Comparison of ENCODE assay signal across 8 mouse cellular contexts in genomic region chr15:102279092-102279782, GRCm38 (mm10). TPM values are rescaled to one million over a fixed set of nuclear protein-coding genes. Genes with fewer than 3 reads are reported as not detected.
DNase-seq lines count a peak whose midpoint lies in the region; ATAC-seq and TF ChIP-seq lines count a peak whose summit lies in the region.

Mfsd5 (plus strand) TSS chr15:102279454.

- no peaks in the 10 kb centered on the region for H3K27me3 ChIP-seq in forebrain, embryonic 13.5 days
- no peaks in the 10 kb centered on the region for H3K27me3 ChIP-seq in heart, postnatal 0 days (ENCODE audit: control insufficient read depth, insufficient read depth, low read length)
- H3K27me3 ChIP-seq in liver, embryonic 16.5 days (ENCODE audit: control insufficient read depth, insufficient read depth, low read depth, low read length) = no peaks in the 10 kb centered on the region
- no peaks in the 10 kb centered on the region for H3K27me3 ChIP-seq in neural tube, embryonic 12.5 days (replicated peaks)
- no peaks in the 10 kb centered on the region for H3K27me3 ChIP-seq in stomach, postnatal 0 days (ENCODE audit: control insufficient read depth, insufficient read depth, low read length)

- H3K4me1 ChIP-seq in forebrain, embryonic 13.5 days = peaks cover 15% of the 10 kb centered on the region
- H3K4me1 ChIP-seq in heart, postnatal 0 days (ENCODE audit: control insufficient read depth, insufficient read depth) = peaks cover 9% of the 10 kb centered on the region
- peaks cover 33% of the 10 kb centered on the region for H3K4me1 ChIP-seq in liver, embryonic 16.5 days (ENCODE audit: control insufficient read depth, low read depth, low read length)
- H3K4me1 ChIP-seq in neural tube, embryonic 12.5 days = peaks cover 14% of the 10 kb centered on the region
- peaks cover 9% of the 10 kb centered on the region; the same call in 1 of the 2 replicates for H3K4me1 ChIP-seq in stomach, postnatal 0 days (replicated peaks; ENCODE audit: control insufficient read depth, insufficient read depth)

- no peak; the same call in 1 of the 2 replicates for TF ChIP-seq CTCF in heart, postnatal 0 days (IDR thresholded peaks at IDR 0.05; ENCODE audit: low read depth)
- TF ChIP-seq CTCF in stomach, postnatal 0 days (IDR thresholded peaks at IDR 0.05; ENCODE audit: low read depth) = peak; percentile 55

- TF ChIP-seq EP300 in heart, postnatal 0 days (IDR thresholded peaks at IDR 0.05; ENCODE audit: low read depth) = 0 out of 2 replicates have a peak, but pooled peaks have one; percentile 35
- TF ChIP-seq EP300 in stomach, postnatal 0 days (optimal IDR thresholded peaks at IDR 0.05) = peak; percentile 67

- peak; percentile 91 for ATAC-seq in cerebellum, adult (ENCODE audit: insufficient number of reproducible peaks, low FRiP score, low TSS enrichment)
- peak; percentile 97 for ATAC-seq in forebrain, embryonic 13.5 days
- peak; percentile 96 for ATAC-seq in heart, postnatal 0 days (ENCODE audit: insufficient read depth, low read depth)
- ATAC-seq in liver, embryonic 16.5 days (ENCODE audit: low read depth) = peak; percentile 94
- ATAC-seq in neural tube, embryonic 12.5 days (ENCODE audit: low FRiP score, low read depth) = peak; percentile 97
- peak; percentile 93 for ATAC-seq in stomach, postnatal 0 days (ENCODE audit: low FRiP score, low TSS enrichment)

- H3K9me3 ChIP-seq in forebrain, embryonic 13.5 days (replicated peaks) = no peaks in the 10 kb centered on the region
- H3K9me3 ChIP-seq in heart, postnatal 0 days (replicated peaks; ENCODE audit: control insufficient read depth, low read length) = no peaks in the 10 kb centered on the region
- no peaks in the 10 kb centered on the region for H3K9me3 ChIP-seq in liver, embryonic 16.5 days (replicated peaks; ENCODE audit: control insufficient read depth, low read length)
- no peaks in the 10 kb centered on the region for H3K9me3 ChIP-seq in neural tube, embryonic 12.5 days
- no peaks in the 10 kb centered on the region for H3K9me3 ChIP-seq in stomach, postnatal 0 days (ENCODE audit: control insufficient read depth, low read length)

- peak within 1 kb of the TSS; percentile 76 for H3K9ac ChIP-seq in forebrain, embryonic 13.5 days
- peak within 1 kb of the TSS; percentile 59 for H3K9ac ChIP-seq in heart, postnatal 0 days (replicated peaks; ENCODE audit: low read depth, low read length)
- H3K9ac ChIP-seq in liver, embryonic 16.5 days (ENCODE audit: low read depth, low read length) = peak within 1 kb of the TSS; percentile 78
- peak within 1 kb of the TSS; percentile 74 for H3K9ac ChIP-seq in neural tube, embryonic 12.5 days
- H3K9ac ChIP-seq in stomach, postnatal 0 days (ENCODE audit: low read length) = peak within 1 kb of the TSS; percentile 80

- H3K36me3 ChIP-seq in forebrain, embryonic 13.5 days (ENCODE audit: poor library complexity, severe bottlenecking) = peaks cover 24% of the 10 kb centered on the region
- H3K36me3 ChIP-seq in heart, postnatal 0 days (replicated peaks; ENCODE audit: control insufficient read depth, insufficient read depth, low read length) = peaks cover 16% of the 10 kb centered on the region
- H3K36me3 ChIP-seq in liver, embryonic 16.5 days (ENCODE audit: control insufficient read depth, insufficient read depth) = no peaks in the 10 kb centered on the region; the same call in 1 of the 2 replicates
- peaks cover 25% of the 10 kb centered on the region for H3K36me3 ChIP-seq in neural tube, embryonic 12.5 days
- H3K36me3 ChIP-seq in stomach, postnatal 0 days (ENCODE audit: control insufficient read depth, insufficient read depth, low read length) = peaks cover 7% of the 10 kb centered on the region; the same call in 1 of the 2 replicates

- peak within 1 kb of the TSS; percentile 97 for H3K4me2 ChIP-seq in forebrain, embryonic 13.5 days
- peak within 1 kb of the TSS; percentile 69 for H3K4me2 ChIP-seq in heart, postnatal 0 days (ENCODE audit: low read depth, low read length)
- peak within 1 kb of the TSS; percentile 90 for H3K4me2 ChIP-seq in liver, embryonic 16.5 days (ENCODE audit: low read depth, low read length)
- H3K4me2 ChIP-seq in neural tube, embryonic 12.5 days (replicated peaks) = peak within 1 kb of the TSS; percentile 96
- H3K4me2 ChIP-seq in stomach, postnatal 0 days (replicated peaks; ENCODE audit: low read depth) = peak within 1 kb of the TSS; percentile 74

- peak within 1 kb of the TSS; percentile 66 for H3K27ac ChIP-seq in forebrain, embryonic 13.5 days
- H3K27ac ChIP-seq in heart, postnatal 0 days (ENCODE audit: low read depth) = peak within 1 kb of the TSS; percentile 79
- peak within 1 kb of the TSS; percentile 62 for H3K27ac ChIP-seq in liver, embryonic 16.5 days (ENCODE audit: low read length)
- H3K27ac ChIP-seq in neural tube, embryonic 12.5 days = peak within 1 kb of the TSS; percentile 53; the same call in 1 of the 2 replicates
- H3K27ac ChIP-seq in stomach, postnatal 0 days (replicated peaks) = peak within 1 kb of the TSS; percentile 94

- H3K4me3 ChIP-seq in forebrain, embryonic 13.5 days = peak within 1 kb of the TSS; percentile 66
- peak within 1 kb of the TSS; percentile 74 for H3K4me3 ChIP-seq in heart, postnatal 0 days (ENCODE audit: low read depth, low read length)
- H3K4me3 ChIP-seq in liver, embryonic 16.5 days (ENCODE audit: low read depth, low read length) = peak within 1 kb of the TSS; percentile 76
- peak within 1 kb of the TSS; percentile 86 for H3K4me3 ChIP-seq in neural tube, embryonic 12.5 days
- H3K4me3 ChIP-seq in stomach, postnatal 0 days (ENCODE audit: low read depth, low read length) = peak within 1 kb of the TSS; percentile 80

- peak; percentile 86 for DNase-seq in ES-CJ7 (ENCODE audit: low read depth, low spot score)
- peak; percentile 90 for DNase-seq in heart, postnatal 0 days (ENCODE audit: low spot score)
- peak; percentile 93 to 96 for DNase-seq in kidney, postnatal 4 days
- DNase-seq in stomach, postnatal 0 days (ENCODE audit: low spot score) = peak; percentile 95

- WGBS in forebrain, embryonic 13.5 days = under 1% methylated on average over 65 of the region's 65 CpGs
- 1% methylated on average over 54 of the region's 65 CpGs for WGBS in heart, postnatal 0 days
- WGBS in liver, embryonic 16.5 days (ENCODE audit: insufficient replicate concordance) = under 1% methylated on average over 58 of the region's 65 CpGs
- under 1% methylated on average over 65 of the region's 65 CpGs for WGBS in neural tube, embryonic 12.5 days
- under 1% methylated on average over 54 of the region's 65 CpGs for WGBS in stomach, postnatal 0 days

RNA-seq across cellular contexts. Expression of gene Mfsd5, which starts in this region (rescaled TPM):
- 46.7 and 48.9 TPM in 2 replicates for polyA plus RNA-seq in forebrain, embryonic 13.5 days (2015; fragmentation: Nextera tagmentation; extraction: Ambion mirVana)
- 35.6 and 53.5 TPM in 2 replicates for total RNA-seq in heart, postnatal 0 days (2014; rRNA removed; ENCODE audit: low replicate concordance)
- 31.4 and 34.1 TPM in 2 replicates for polyA plus RNA-seq in heart, postnatal 0 days (2015; fragmentation: Nextera tagmentation; extraction: Ambion mirVana)
- polyA plus RNA-seq in liver, embryonic 16.5 days (2015; fragmentation: Nextera tagmentation; extraction: Ambion mirVana) = 20.0 and 21.3 TPM in 2 replicates
- 53.2 and 56.4 TPM in 2 replicates for polyA plus RNA-seq in neural tube, embryonic 12.5 days (2016; fragmentation: Nextera tagmentation; extraction: Ambion mirVana)
- polyA plus RNA-seq in stomach, postnatal 0 days (2015; fragmentation: Nextera tagmentation; extraction: Ambion mirVana) = 81.6 and 83.6 TPM in 2 replicates

Comparison
In these comparisons a context has a peak if more than half of its experiments do, and no peak if none do; other contexts are left out.
1. Peak in every context shown above with its lines: DNase-seq, ATAC-seq, H3K4me3 ChIP-seq and H3K27ac ChIP-seq.